7 mouse cellular contexts compared by ENCODE assay signal in the genomic region with DNA sequence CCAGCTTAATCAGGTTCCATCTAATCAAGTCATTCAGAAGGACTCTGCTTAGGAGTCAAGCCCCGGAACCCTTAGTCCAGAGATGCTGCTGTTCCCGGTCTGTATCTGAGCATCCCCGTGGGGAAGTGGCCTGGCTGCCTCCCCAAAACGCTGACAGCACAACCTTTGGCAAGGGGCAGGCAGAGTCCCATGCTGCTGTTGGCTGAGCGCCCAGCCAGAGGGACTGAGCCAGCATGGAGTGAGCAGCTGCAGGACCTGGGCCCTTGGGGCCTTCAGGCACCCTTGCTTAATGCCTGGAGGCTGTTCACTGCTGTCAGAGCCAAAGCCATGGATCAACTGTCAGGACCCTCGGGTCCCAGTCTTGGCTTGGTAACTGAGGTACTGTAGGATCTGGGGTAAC. TPM values are rescaled to one million over a fixed set of nuclear protein-coding genes. Genes with fewer than 3 reads are reported as not detected.
A peak's percentile ranks its signal among the peaks of the same experiment; 100 is the strongest.
DNase-seq lines count a peak whose midpoint lies in the region; ATAC-seq and TF ChIP-seq lines count a peak whose summit lies in the region.

No protein-coding gene starts in this region.

- no peak overlapping the region for H3K4me2 ChIP-seq in embryonic facial prominence, embryonic 15.5 days (replicated peaks)
- no peak overlapping the region for H3K4me2 ChIP-seq in myocyte (ENCODE audit: low read depth)

- H3K9ac ChIP-seq in embryonic facial prominence, embryonic 15.5 days = no peak overlapping the region

- H3K4me1 ChIP-seq in embryonic facial prominence, embryonic 15.5 days = peaks cover 27% of the 10 kb centered on the region

- intact Hi-C loops in heart, postnatal 10 days (cut with DNase I) = no loop called here

- peak; percentile 95 for DNase-seq in MN1 (ENCODE audit: low spot score)
- DNase-seq in adrenal gland, adult 18-20 months (ENCODE audit: low spot score in 2 of 2) = peak; percentile 72 to 81
- peak; percentile 96 to 97 for DNase-seq in heart, postnatal 10 days
- peak; percentile 74 to 84 for DNase-seq in layer of hippocampus, postnatal 14 days (ENCODE audit: low spot score in 2 of 2)
- no peak for DNase-seq in thymus, postnatal 25 days

- no peak overlapping the region for H3ac ChIP-seq in myocyte (ENCODE audit: control insufficient read depth, insufficient read length)

- no peak for TF ChIP-seq POLR2A in myocyte (IDR thresholded peaks at IDR 0.05; ENCODE audit: insufficient read length, low read depth)

- 0 out of 2 replicates have a peak, but pooled peaks have one; percentile 49 for ATAC-seq in embryonic facial prominence, embryonic 15.5 days (ENCODE audit: insufficient number of reproducible peaks, low FRiP score, low TSS enrichment, low read depth)

- no peaks in the 10 kb centered on the region for H3K79me2 ChIP-seq in myocyte (ENCODE audit: control insufficient read depth, insufficient read depth)

- H3K27me3 ChIP-seq in embryonic facial prominence, embryonic 15.5 days = no peaks in the 10 kb centered on the region
- H3K27me3 ChIP-seq in myocyte (ENCODE audit: control insufficient read depth, insufficient read depth, insufficient read length) = no peaks in the 10 kb centered on the region

- no peak overlapping the region for H3K27ac ChIP-seq in embryonic facial prominence, embryonic 15.5 days (replicated peaks)

- H3K36me3 ChIP-seq in embryonic facial prominence, embryonic 15.5 days = no peaks in the 10 kb centered on the region
- H3K36me3 ChIP-seq in myocyte (ENCODE audit: control insufficient read depth, insufficient read depth) = no peaks in the 10 kb centered on the region

- no peak overlapping the region for H3K4me3 ChIP-seq in embryonic facial prominence, embryonic 15.5 days (replicated peaks)
- H3K4me3 ChIP-seq in myocyte = no peak overlapping the region

- H3K9me3 ChIP-seq in embryonic facial prominence, embryonic 15.5 days (replicated peaks) = no peaks in the 10 kb centered on the region

- WGBS in embryonic facial prominence, embryonic 15.5 days = 59% methylated on average over 6 of the region's 6 CpGs

TF ChIP-seq in myocyte, 11 proteins besides CTCF, POLR2A, EP300 and RAD21:
- peak; percentile 17 for TF ChIP-seq SRF (IDR thresholded peaks at IDR 0.05; ENCODE audit: control insufficient read depth, insufficient read length, low read depth)
- TF ChIP-seq TCF3 (IDR thresholded peaks at IDR 0.05; ENCODE audit: insufficient read length, low read depth) = peak; percentile 2
- no peak for TF ChIP-seq REST (IDR thresholded peaks at IDR 0.05; ENCODE audit: insufficient read depth, insufficient read length)
- TF ChIP-seq POLR2AphosphoS2 (IDR thresholded peaks at IDR 0.05; ENCODE audit: insufficient read length, low read depth) = no peak
- peak in 2 of 3 experiments; percentile 91 to 93 for TF ChIP-seq MYOD1 (IDR thresholded peaks at IDR 0.05; ENCODE audit: control insufficient read depth in 1 of 3, insufficient read length in 2 of 3, low read depth in 2 of 3)
- peak; percentile 66 to 94 (median 89) for TF ChIP-seq MYOG (IDR thresholded peaks at IDR 0.05; ENCODE audit: control insufficient read depth in 1 of 3, insufficient read depth in 1 of 3, insufficient read length in 2 of 3, low read depth in 2 of 3)
- no peak for TF ChIP-seq E2F4 (IDR thresholded peaks at IDR 0.05; ENCODE audit: insufficient read depth)
- no peak for TF ChIP-seq MAX (IDR thresholded peaks at IDR 0.05; ENCODE audit: low read depth)

RNA-seq across cellular contexts. Expression of a gene that starts 28.7 kb away (rescaled TPM):
- 100 to 1,000 TPM; 111 to 164 TPM for total RNA-seq in adrenal gland, adult 18-20 months (2021)
- polyA plus RNA-seq in embryonic facial prominence, embryonic 15.5 days (2015; fragmentation: Nextera tagmentation; extraction: Ambion mirVana) = 196 and 203 TPM in 2 replicates
- 10 to 100 TPM; 91.3 to 93.4 TPM for total RNA-seq in heart, postnatal 10 days (2021)
- total RNA-seq in layer of hippocampus, postnatal 14 days (2021) = 10 to 100 TPM; 26.1 to 28.8 TPM
- 83.0 TPM for polyA plus RNA-seq in myocyte (2012; fragmentation: generic; extraction: Trizol)

RNA-seq across cellular contexts. Expression of a gene that starts 37.6 kb away (rescaled TPM):
- total RNA-seq in adrenal gland, adult 18-20 months (2021) = 10 to 100 TPM; 28.6 to 41.3 TPM
- polyA plus RNA-seq in embryonic facial prominence, embryonic 15.5 days (2015; fragmentation: Nextera tagmentation; extraction: Ambion mirVana) = 10.7 and 11.0 TPM in 2 replicates
- total RNA-seq in heart, postnatal 10 days (2021) = 10 to 100 TPM; 20.9 to 22.2 TPM
- 10 to 100 TPM; 51.9 to 54.0 TPM for total RNA-seq in layer of hippocampus, postnatal 14 days (2021)
- 49.3 TPM for polyA plus RNA-seq in myocyte (2012; fragmentation: generic; extraction: Trizol)

RNA-seq across cellular contexts. Expression of a gene that starts 58.2 kb away (rescaled TPM):
- 10 to 100 TPM; 62.3 to 69.7 TPM for total RNA-seq in adrenal gland, adult 18-20 months (2021)
- 29.4 and 32.1 TPM in 2 replicates for polyA plus RNA-seq in embryonic facial prominence, embryonic 15.5 days (2015; fragmentation: Nextera tagmentation; extraction: Ambion mirVana)
- total RNA-seq in heart, postnatal 10 days (2021) = 1 to 10 TPM; 5.8 to 6.0 TPM
- 10 to 100 TPM; 31.1 to 33.6 TPM for total RNA-seq in layer of hippocampus, postnatal 14 days (2021)
- 17.4 TPM for polyA plus RNA-seq in myocyte (2012; fragmentation: generic; extraction: Trizol)

Comparison
In these comparisons a context has a peak if more than half of its experiments do, and no peak if none do; other contexts are left out.
1. RNA of a gene that starts 58.2 kb away (total RNA-seq): 62.3 to 69.7 TPM in adrenal gland, adult 18-20 months and 31.1 to 33.6 TPM in layer of hippocampus, postnatal 14 days; 5.8 to 6.0 TPM in heart, postnatal 10 days; every median in the first group is over 4 times any median in the second.